Mouse (Mus musculus) liver, adult (tissue): ENCODE data around the gene Kif6.

ENCODE experiments used
- GATA4 ChIP-seq: IDR thresholded peaks from 2 replicates; pipeline ENCODE4 v1.6.1; 2014; ENCODE audit warnings: mild to moderate bottlenecking, low read length; ENCODE audit not compliant: insufficient replicate concordance

The Kif6 gene

GRCm38 (mm10) chr17:49788187-49788974 lies 173.4 kb downstream of the Kif6 start:
- no peak for TF ChIP-seq GATA4

GRCm38 (mm10) chr17:49791546-49791945 lies 176.6 kb downstream of the Kif6 start:
- no peak for TF ChIP-seq GATA4

GRCm38 (mm10) chr17:49792217-49792743 lies 177.3 kb downstream of the Kif6 start:
- no peak for TF ChIP-seq GATA4

- no peak for TF ChIP-seq GATA4
These were observed 178.0 kb downstream of the Kif6 start for GRCm38 (mm10) chr17:49792946-49793345.

- no peak for TF ChIP-seq GATA4
These were observed 179.0 kb downstream of the Kif6 start for GRCm38 (mm10) chr17:49793965-49794364.

- TF ChIP-seq GATA4, result no peak
These were observed 180.3 kb downstream of the Kif6 start for GRCm38 (mm10) chr17:49795241-49795640.

GRCm38 (mm10) chr17:49796116-49796515 lies 181.2 kb downstream of the Kif6 start:
- no peak for TF ChIP-seq GATA4

- TF ChIP-seq GATA4, result no peak
These were observed 184.2 kb downstream of the Kif6 start for GRCm38 (mm10) chr17:49799168-49799567.

- TF ChIP-seq GATA4, result no peak
These were observed 185.2 kb downstream of the Kif6 start for GRCm38 (mm10) chr17:49800157-49800556.

- no peak for TF ChIP-seq GATA4
These were observed 192.5 kb downstream of the Kif6 start for GRCm38 (mm10) chr17:49807461-49807860.

- no peak for TF ChIP-seq GATA4
These were observed 193.9 kb downstream of the Kif6 start for GRCm38 (mm10) chr17:49808712-49809343.

GRCm38 (mm10) chr17:49813893-49814640 lies 199.1 kb downstream of the Kif6 start:
- no peak for TF ChIP-seq GATA4

GRCm38 (mm10) chr17:49816067-49816565 lies 201.2 kb downstream of the Kif6 start:
- TF ChIP-seq GATA4, result no peak

- TF ChIP-seq GATA4, result no peak
These were observed 201.8 kb downstream of the Kif6 start for GRCm38 (mm10) chr17:49816703-49817102.

GRCm38 (mm10) chr17:49820203-49820602 lies 205.3 kb downstream of the Kif6 start:
- TF ChIP-seq GATA4, result no peak
